In genomic region chr3:121635505-121635904, GRCm38 (mm10) we compare ENCODE assay signal across 12 mouse cellular contexts. TPM values are rescaled to one million over a fixed set of nuclear protein-coding genes. Genes with fewer than 3 reads are reported as not detected.
DNase-seq lines count a peak whose midpoint lies in the region; ATAC-seq and TF ChIP-seq lines count a peak whose summit lies in the region.
"Had no signal": no experiment of that assay in that cellular context is flagged by ENCODE, and none has a peak within 500 bp of the region (broad histone marks: within the 10 kb centered on the region; RNA-seq: fewer than 3 reads in every experiment).

No protein-coding gene starts in this region.

- no peaks in the 10 kb centered on the region for H3K36me3 ChIP-seq in lung, embryonic 14.5 days (ENCODE audit: insufficient read depth)
- H3K36me3 ChIP-seq in forebrain, embryonic 15.5 days, result no peaks in the 10 kb centered on the region
- no peaks in the 10 kb centered on the region for H3K36me3 ChIP-seq in midbrain, embryonic 10.5 days
- H3K36me3 ChIP-seq: liver, embryonic 13.5 days had no signal

- no peaks in the 10 kb centered on the region for H3K27me3 ChIP-seq in lung, embryonic 14.5 days (ENCODE audit: insufficient read depth, low read length)
- no peaks in the 10 kb centered on the region for H3K27me3 ChIP-seq in forebrain, embryonic 15.5 days
- H3K27me3 ChIP-seq in midbrain, embryonic 10.5 days (ENCODE audit: low read depth, poor library complexity, severe bottlenecking), result no peaks in the 10 kb centered on the region
- H3K27me3 ChIP-seq: forebrain, embryonic 13.5 days; liver, embryonic 13.5 days had no signal

- peaks cover 4% of the 10 kb centered on the region; the same call in 1 of the 2 replicates for H3K4me1 ChIP-seq in lung, embryonic 14.5 days (ENCODE audit: insufficient read depth)
- H3K4me1 ChIP-seq in forebrain, embryonic 15.5 days, result no peaks in the 10 kb centered on the region
- no peaks in the 10 kb centered on the region for H3K4me1 ChIP-seq in midbrain, embryonic 10.5 days
- H3K4me1 ChIP-seq: forebrain, embryonic 13.5 days; liver, embryonic 13.5 days had no signal

- no peak overlapping the region for H3K4me3 ChIP-seq in lung, embryonic 14.5 days (ENCODE audit: low read depth, low read length)
- no peak overlapping the region for H3K4me3 ChIP-seq in forebrain, embryonic 15.5 days
- no peak overlapping the region for H3K4me3 ChIP-seq in midbrain, embryonic 10.5 days
- H3K4me3 ChIP-seq: forebrain, embryonic 13.5 days; liver, embryonic 13.5 days had no signal

- H3K9me3 ChIP-seq in lung, embryonic 14.5 days (ENCODE audit: low read depth, low read length), result no peaks in the 10 kb centered on the region
- no peaks in the 10 kb centered on the region for H3K9me3 ChIP-seq in forebrain, embryonic 15.5 days
- no peaks in the 10 kb centered on the region for H3K9me3 ChIP-seq in midbrain, embryonic 10.5 days (replicated peaks)
- H3K9me3 ChIP-seq: forebrain, embryonic 13.5 days; liver, embryonic 13.5 days had no signal

- TF ChIP-seq CTCF in lung, embryonic 14.5 days (IDR thresholded peaks at IDR 0.05; ENCODE audit: low read depth), result no peak

- H3K9ac ChIP-seq in lung, embryonic 14.5 days, result no peak overlapping the region
- H3K9ac ChIP-seq in forebrain, embryonic 15.5 days (replicated peaks), result no peak overlapping the region
- H3K9ac ChIP-seq: forebrain, embryonic 13.5 days; liver, embryonic 13.5 days had no signal

- DNase-seq in cerebellum, postnatal 36 days, result peak; percentile 12 to 15
- peak; percentile 81 for DNase-seq in Muller cell, postnatal 12 days (ENCODE audit: inconsistent ontology term)
- DNase-seq in gastrocnemius, postnatal 10 days, result peak; percentile 33
- peak; percentile 26 for DNase-seq in lung, embryonic 14.5 days
- no peak for DNase-seq in T-cell, adult 2 months (ENCODE audit: low spot score)
- no peak for DNase-seq in midbrain, embryonic 10.5 days (ENCODE audit: low spot score)
- DNase-seq: liver, embryonic 13.5 days; thymus, adult 2 months had no signal

- H3K4me2 ChIP-seq in lung, embryonic 14.5 days, result no peak overlapping the region
- no peak overlapping the region for H3K4me2 ChIP-seq in forebrain, embryonic 15.5 days (replicated peaks)
- H3K4me2 ChIP-seq: forebrain, embryonic 13.5 days; liver, embryonic 13.5 days had no signal

- ATAC-seq in cerebellum, adult (ENCODE audit: insufficient number of reproducible peaks, low FRiP score, low TSS enrichment), result no peak
- ATAC-seq in lung, embryonic 14.5 days (ENCODE audit: insufficient read depth), result peak; percentile 45; the same call in 1 of the 2 replicates
- no peak for ATAC-seq in forebrain, embryonic 15.5 days (replicated peaks)
- ATAC-seq: intestine, postnatal 0 days had no signal

- 48% methylated on average over 7 of the region's 7 CpGs for WGBS in lung, embryonic 14.5 days
- WGBS in forebrain, embryonic 15.5 days, result 71% methylated on average over 7 of the region's 7 CpGs
- 66% methylated on average over 7 of the region's 7 CpGs for WGBS in midbrain, embryonic 10.5 days

- no peak overlapping the region; the same call in 1 of the 2 replicates for H3K27ac ChIP-seq in lung, embryonic 14.5 days (ENCODE audit: low read depth)
- H3K27ac ChIP-seq in forebrain, embryonic 15.5 days (replicated peaks), result no peak overlapping the region
- H3K27ac ChIP-seq in midbrain, embryonic 10.5 days (replicated peaks), result no peak overlapping the region; the same call in 1 of the 2 replicates
- H3K27ac ChIP-seq: forebrain, embryonic 13.5 days; liver, embryonic 13.5 days had no signal

RNA-seq across cellular contexts. Expression of gene 4930432M17Rik, which starts 35.1 kb away (rescaled TPM):
- total RNA-seq in gastrocnemius, postnatal 10 days (2021), result not detected
- not detected in 2 replicates for polyA plus RNA-seq in lung, embryonic 14.5 days (2014; fragmentation: Nextera tagmentation; extraction: Ambion mirVana)
- polyA plus RNA-seq in forebrain, embryonic 15.5 days (2015; fragmentation: Nextera tagmentation; extraction: Ambion mirVana), result not detected in 2 replicates
- polyA plus RNA-seq in midbrain, embryonic 10.5 days (2016; fragmentation: Nextera tagmentation; extraction: Ambion mirVana), result not detected in 2 replicates
- polyA plus RNA-seq: forebrain, embryonic 13.5 days; intestine, postnatal 0 days; liver, embryonic 13.5 days; thymus, adult 2 months had no signal

Comparison
In these comparisons a context has a peak if more than half of its experiments do, and no peak if none do; other contexts are left out.
1. DNase-seq: peak in cerebellum, postnatal 36 days (2 of 2), Muller cell, postnatal 12 days (single experiment), gastrocnemius, postnatal 10 days (single experiment) and lung, embryonic 14.5 days (single experiment); none in T-cell, adult 2 months (single experiment) and midbrain, embryonic 10.5 days (single experiment).